Mouse (Mus musculus) midbrain, embryonic 14.5 days (tissue): ENCODE results near the gene Ankfn1. TPM values are rescaled to one million over a fixed set of nuclear protein-coding genes. Genes with fewer than 3 reads are reported as not detected.

Experiments
- ATAC-seq: fragments of 200-750 bp; cut with Nextera tagmentation; 2 replicates; pipeline ENCODE4 v1.8.0; 2017; ENCODE audit warnings: moderate number of reproducible peaks, moderate library complexity; ENCODE audit not compliant: low FRiP score, low TSS enrichment
- DNase-seq: peaks from one replicate; pipeline ENCODE4 v3.0.0-alpha.2; 2015
- H3K27ac ChIP-seq: fragments of 300-500 bp; sonication (generic); replicated peaks from 2 replicates; pipeline ENCODE4 v1.5.1; 2014; ENCODE audit warnings: mild to moderate bottlenecking, low read depth, low read length, moderate library complexity
- H3K27me3 ChIP-seq: fragments of 300-500 bp; sonication (generic); 2 replicates; pipeline ENCODE4 v1.6.1; 2014; ENCODE audit warnings: low read length, control low read depth, mixed read lengths; ENCODE audit not compliant: control insufficient read depth, insufficient read depth
- H3K36me3 ChIP-seq: fragments of 300-500 bp; sonication (generic); 2 replicates; pipeline ENCODE4 v1.6.1; 2014; ENCODE audit warnings: low read length, control low read depth; ENCODE audit not compliant: control insufficient read depth, insufficient read depth
- H3K4me1 ChIP-seq: fragments of 300-500 bp; sonication (generic); 2 replicates; pipeline ENCODE4 v1.6.1; 2014; ENCODE audit warnings: mild to moderate bottlenecking, antibody characterized with exemption, low read length, control low read depth; ENCODE audit not compliant: control insufficient read depth, insufficient read depth
- H3K4me2 ChIP-seq: fragments of 300-500 bp; sonication (generic); 2 replicates; pipeline ENCODE4 v1.6.1; 2014; ENCODE audit warnings: mild to moderate bottlenecking, low read length, moderate library complexity
- H3K4me3 ChIP-seq: fragments of 300-500 bp; sonication (generic); replicated peaks from 2 replicates; pipeline ENCODE4 v1.5.1; 2014; ENCODE audit warnings: low read depth, low read length
- H3K9ac ChIP-seq: fragments of 300-500 bp; sonication (generic); replicated peaks from 2 replicates; pipeline ENCODE4 v1.6.1; 2014; ENCODE audit warnings: mild to moderate bottlenecking, low read length, moderate library complexity
- H3K9me3 ChIP-seq: fragments of 300-500 bp; sonication (generic); 2 replicates; pipeline ENCODE4 v1.6.1; 2016; ENCODE audit warnings: low read length, control low read depth, mixed read lengths; ENCODE audit not compliant: control insufficient read depth
- WGBS: fragments of 180-500 bp; shearing (Covaris S2); extraction: QIAGEN DNeasy Blood & Tissue Kit; methylation state at CpG from one replicate; pipeline ENCODE4 v1.1.7; 2014; 5-methylcytosine and 5-hydroxymethylcytosine counted together
- polyA plus RNA-seq: library from polyadenylated mRNA; unstranded; fragments of >200 nt; fragmentation: Nextera tagmentation; extraction: Ambion mirVana; gene quantifications from 2 replicates; pipeline ENCODE4 v1.2.1, GENCODE M21; 2014

Gene Ankfn1
- polyA plus RNA-seq, 1 experiment from 2014 or later, result 5.9 TPM

DNA sequence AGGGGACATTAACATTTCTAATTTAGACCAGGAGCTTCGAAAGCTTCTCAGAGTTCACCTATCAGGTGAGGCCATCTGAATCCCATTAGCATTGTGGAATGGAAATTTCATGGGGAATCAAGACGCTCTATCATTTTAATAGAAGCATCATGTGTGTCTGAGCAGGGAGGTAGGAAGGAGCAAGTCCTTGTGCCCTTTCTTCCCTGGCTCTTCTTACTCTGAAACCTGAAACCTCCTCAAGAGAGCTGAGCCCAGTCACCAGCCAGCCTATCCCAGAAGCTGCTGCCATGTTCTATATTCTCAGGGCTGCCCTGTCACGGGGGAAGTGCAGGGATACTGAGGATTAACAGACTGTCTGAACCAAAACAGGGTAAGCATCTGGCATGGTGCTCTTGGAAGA is 165.9 kb downstream of the Ankfn1 start:
- WGBS, result 61% methylated on average over 3 of the region's 3 CpGs
- ATAC-seq, result no peak
- H3K27me3 ChIP-seq, result no peaks in the 10 kb centered on the region
- H3K9me3 ChIP-seq, result no peaks in the 10 kb centered on the region
- H3K27ac ChIP-seq, result no peak overlapping the region
- no peaks in the 10 kb centered on the region for H3K36me3 ChIP-seq
- H3K4me2 ChIP-seq, result no peak overlapping the region
- no peak overlapping the region for H3K4me3 ChIP-seq
- H3K9ac ChIP-seq, result no peak overlapping the region
- no peak for DNase-seq
- no peaks in the 10 kb centered on the region; the same call in 1 of the 2 replicates for H3K4me1 ChIP-seq

DNA sequence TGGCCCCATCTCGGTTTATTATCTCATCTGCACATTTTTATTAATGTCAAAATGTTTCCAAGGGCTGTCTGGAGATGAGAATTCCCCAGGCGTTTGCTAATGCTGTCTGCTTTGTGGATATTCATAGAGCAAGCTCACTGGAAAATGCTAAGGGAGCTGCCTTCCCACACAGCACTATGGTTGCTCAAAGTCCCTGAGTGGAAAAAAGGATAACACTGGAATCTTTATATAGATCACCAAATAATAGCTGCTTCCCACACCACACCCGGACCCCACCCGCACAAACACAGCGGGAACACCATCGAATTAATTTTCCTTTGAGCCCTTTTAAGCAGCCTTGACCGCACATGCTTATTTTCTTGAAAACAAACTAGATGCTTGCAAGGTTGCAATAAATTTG is 169.4 kb downstream of the Ankfn1 start:
- WGBS, result 51% methylated on average over 7 of the region's 7 CpGs
- Histone ChIP-seq H3K36me3 (no peaks in the 10 kb centered on the region), H3K4me1 (no peaks in the 10 kb centered on the region; the same call in 1 of the 2 replicates), H3K27me3 (no peaks in the 10 kb centered on the region), H3K9ac (no peak overlapping the region), H3K9me3 (no peaks in the 10 kb centered on the region), H3K4me2 (no peak overlapping the region), H3K4me3 (no peak overlapping the region), H3K27ac (no peak overlapping the region)
- peak; percentile 37 for DNase-seq
- no peak for ATAC-seq

DNA sequence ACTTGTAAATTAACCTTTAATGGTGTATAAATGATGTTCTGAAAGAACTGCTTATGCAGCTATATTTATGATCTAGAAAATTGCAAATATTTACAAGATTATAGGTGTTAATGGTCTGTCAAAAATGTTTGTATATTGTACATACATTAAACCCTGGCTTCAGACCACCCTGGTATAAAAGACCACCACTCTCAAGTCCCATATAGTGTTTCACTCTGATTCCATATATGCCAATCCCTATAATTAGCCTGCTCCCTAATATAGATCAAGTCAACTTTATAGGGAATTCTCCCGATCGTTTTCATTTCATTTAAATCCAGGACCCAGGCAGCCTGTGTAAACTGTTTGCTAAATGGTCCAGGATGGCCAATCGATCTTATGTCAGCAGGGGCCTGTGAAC is 170.2 kb downstream of the Ankfn1 start:
- WGBS, result 85% methylated on average over 3 of the region's 3 CpGs
- H3K27ac ChIP-seq, result no peak overlapping the region
- no peak overlapping the region for H3K4me3 ChIP-seq
- H3K9me3 ChIP-seq, result no peaks in the 10 kb centered on the region
- no peaks in the 10 kb centered on the region; the same call in 1 of the 2 replicates for H3K4me1 ChIP-seq
- DNase-seq (no peak), ATAC-seq (no peak)
- no peaks in the 10 kb centered on the region for H3K36me3 ChIP-seq
- no peak overlapping the region for H3K4me2 ChIP-seq
- H3K9ac ChIP-seq, result no peak overlapping the region
- H3K27me3 ChIP-seq, result no peaks in the 10 kb centered on the region

GRCm38 (mm10) chr11:89606346-89606745 is 171.1 kb downstream of the Ankfn1 start:
- Histone ChIP-seq H3K9ac (no peak overlapping the region), H3K36me3 (no peaks in the 10 kb centered on the region), H3K4me1 (no peaks in the 10 kb centered on the region; the same call in 1 of the 2 replicates), H3K27ac (no peak overlapping the region), H3K9me3 (no peaks in the 10 kb centered on the region), H3K4me3 (no peak overlapping the region), H3K27me3 (no peaks in the 10 kb centered on the region), H3K4me2 (no peak overlapping the region)
- no peak for ATAC-seq
- DNase-seq, result no peak
- 86% methylated on average over 6 of the region's 6 CpGs for WGBS

DNA sequence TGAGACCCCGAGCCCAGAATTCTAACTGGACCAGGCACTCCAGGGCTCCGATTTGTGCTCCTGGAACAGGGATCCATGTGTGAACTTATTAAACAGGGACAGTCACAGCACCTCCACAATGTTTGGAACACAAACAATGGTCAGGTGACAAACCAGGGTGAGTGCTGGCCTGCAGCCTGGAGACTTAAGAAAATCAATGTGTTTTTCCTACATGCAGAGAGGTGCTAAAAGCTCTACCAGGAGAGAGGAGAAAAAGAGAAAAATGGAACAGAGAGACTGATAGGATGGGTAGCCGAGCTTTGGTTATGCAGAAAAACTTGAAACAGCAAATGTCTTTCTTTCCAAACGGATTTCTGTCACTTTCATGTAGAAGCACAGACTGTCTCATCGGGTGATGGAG is 174.5 kb downstream of the Ankfn1 start:
- DNase-seq, result no peak

DNA sequence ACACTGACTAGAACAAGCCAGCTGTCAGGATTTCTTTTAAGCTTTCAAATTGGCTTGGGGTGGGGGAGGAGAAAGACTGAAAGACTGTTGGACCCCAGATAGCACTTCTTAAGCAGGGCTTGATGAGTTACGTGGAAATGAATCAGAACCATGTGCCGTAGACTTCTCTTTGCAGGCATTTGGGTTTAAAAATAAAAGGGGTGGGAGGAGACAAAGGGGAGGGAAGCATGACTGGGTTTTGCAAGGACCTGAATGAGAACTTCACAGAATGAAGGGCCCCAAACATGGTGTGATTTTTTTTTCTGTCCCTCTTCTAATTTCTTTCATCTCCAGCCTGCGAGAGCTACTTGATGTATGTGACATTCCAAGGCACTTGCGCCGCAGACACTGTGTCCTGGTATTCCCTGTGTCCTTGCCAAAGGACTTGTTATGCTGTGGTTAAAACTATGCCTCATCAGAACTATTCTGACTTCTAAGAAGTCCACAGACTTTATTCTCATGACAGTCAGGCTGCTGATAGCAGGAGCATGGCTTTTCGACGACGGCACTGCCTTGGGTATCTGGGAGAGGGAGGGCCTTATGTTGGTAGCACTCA is 176.4 kb downstream of the Ankfn1 start:
- no peaks in the 10 kb centered on the region for H3K27me3 ChIP-seq
- no peak overlapping the region for H3K9ac ChIP-seq
- no peaks in the 10 kb centered on the region for H3K4me1 ChIP-seq
- H3K27ac ChIP-seq, result no peak overlapping the region
- no peak for ATAC-seq
- no peaks in the 10 kb centered on the region for H3K9me3 ChIP-seq
- no peaks in the 10 kb centered on the region for H3K36me3 ChIP-seq
- DNase-seq, result no peak
- 86% methylated on average over 8 of the region's 8 CpGs for WGBS
- H3K4me3 ChIP-seq, result no peak overlapping the region
- no peak overlapping the region for H3K4me2 ChIP-seq

More for the DNA sequence above, 174.5 kb downstream of the Ankfn1 start:
- Histone ChIP-seq H3K4me2 (no peak overlapping the region), H3K27ac (no peak overlapping the region), H3K4me1 (no peaks in the 10 kb centered on the region), H3K27me3 (no peaks in the 10 kb centered on the region), H3K4me3 (no peak overlapping the region), H3K36me3 (no peaks in the 10 kb centered on the region), H3K9ac (no peak overlapping the region), H3K9me3 (no peaks in the 10 kb centered on the region)
- no peak for ATAC-seq
- WGBS, result 89% methylated on average over 5 of the region's 5 CpGs

DNA sequence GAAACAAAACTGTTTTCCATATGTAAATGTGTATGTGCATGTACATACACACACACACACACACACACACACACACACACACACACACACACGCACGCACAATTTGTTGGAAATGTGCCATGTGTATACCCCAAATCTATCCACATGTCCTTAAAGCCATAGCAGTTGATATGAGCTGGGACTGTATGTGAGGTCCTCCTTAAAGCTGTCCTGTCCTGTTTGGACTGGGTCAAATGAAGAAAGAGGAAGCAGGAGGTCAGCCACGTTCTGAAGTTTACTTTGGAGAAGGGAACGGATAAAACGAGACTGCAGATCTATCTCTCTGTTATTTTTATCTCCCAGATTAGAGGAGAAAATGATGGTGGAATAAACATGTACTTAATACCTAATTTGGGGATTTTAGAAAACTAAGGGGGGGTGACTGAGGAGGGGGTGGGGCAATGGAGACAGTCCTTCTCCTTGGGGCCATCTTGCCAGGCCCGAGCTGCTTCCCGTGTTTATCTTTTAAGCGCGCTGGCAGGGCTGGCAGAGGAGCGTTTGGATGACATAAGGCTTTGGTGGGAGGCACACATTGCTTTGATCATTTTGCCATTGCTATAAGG is 187.1 kb downstream of the Ankfn1 start:
- Histone ChIP-seq H3K4me1 (no peaks in the 10 kb centered on the region), H3K9me3 (no peaks in the 10 kb centered on the region), H3K36me3 (no peaks in the 10 kb centered on the region), H3K27ac (no peak overlapping the region), H3K27me3 (no peaks in the 10 kb centered on the region), H3K4me2 (no peak overlapping the region), H3K9ac (no peak overlapping the region), H3K4me3 (no peak overlapping the region)
- DNase-seq (no peak), ATAC-seq (no peak)
- WGBS, result 88% methylated on average over 10 of the region's 10 CpGs

DNA sequence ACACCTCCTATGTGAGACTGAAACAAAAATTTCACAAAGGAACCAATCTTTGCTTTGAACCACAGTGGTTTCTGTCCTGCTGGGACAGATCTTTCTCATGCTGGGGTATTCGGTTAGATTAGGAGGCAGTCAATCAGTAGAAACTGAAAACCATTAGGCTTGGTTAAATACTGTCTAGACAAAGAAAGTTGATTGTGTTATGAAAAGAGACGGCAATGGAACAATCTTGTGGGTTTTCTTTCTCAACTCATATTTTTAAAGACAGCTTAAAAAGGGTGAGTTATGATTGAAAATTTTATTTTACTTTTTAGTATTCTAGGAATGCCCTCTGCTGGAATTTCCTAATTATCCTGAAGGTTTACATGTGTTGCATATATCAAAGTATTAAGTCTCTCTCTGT is 191.1 kb downstream of the Ankfn1 start:
- Histone ChIP-seq H3K27ac (no peak overlapping the region), H3K9me3 (no peaks in the 10 kb centered on the region), H3K9ac (no peak overlapping the region), H3K4me1 (no peaks in the 10 kb centered on the region), H3K4me3 (no peak overlapping the region), H3K36me3 (no peaks in the 10 kb centered on the region), H3K4me2 (no peak overlapping the region), H3K27me3 (no peaks in the 10 kb centered on the region)
- 58% methylated on average over 2 of the region's 2 CpGs for WGBS
- ATAC-seq (no peak), DNase-seq (no peak)

GRCm38 (mm10) chr11:89579826-89580225 is 197.6 kb downstream of the Ankfn1 start:
- H3K9ac ChIP-seq, result no peak overlapping the region
- no peaks in the 10 kb centered on the region for H3K27me3 ChIP-seq
- no peaks in the 10 kb centered on the region for H3K36me3 ChIP-seq
- no peak overlapping the region for H3K4me2 ChIP-seq
- DNase-seq, result no peak
- no peak overlapping the region for H3K4me3 ChIP-seq
- ATAC-seq, result no peak
- H3K9me3 ChIP-seq, result no peaks in the 10 kb centered on the region
- H3K4me1 ChIP-seq, result no peaks in the 10 kb centered on the region
- H3K27ac ChIP-seq, result no peak overlapping the region
- WGBS, result 88% methylated on average over 6 of the region's 6 CpGs
